Mouse (Mus musculus): Measurements from ENCODE around the gene Cdc45. TPM values are rescaled to one million over a fixed set of nuclear protein-coding genes. Genes with fewer than 3 reads are reported as not detected.

The Cdc45 gene
- 4.6 TPM for polyA plus RNA-seq (2014; fragmentation: Illumina TruSeq; extraction: RNeasy Lipid Tissue Mini Kit (QIAGEN cat#74804))

GRCm38 (mm10) chr16:18811468-18812384, at the start of gene Cdc45, which contains the start of gene Ufd1:
TSS of gene Cdc45 (minus strand) at chr16:18811987.
TSS of gene Ufd1 (plus strand) at chr16:18811779.

GRCm38 (mm10) chr16:18836468-18837208, 24.9 kb upstream of the Cdc45 start, which contains the start of the genes 2510002D24Rik and Gm28539:
TSS of gene 2510002D24Rik (plus strand) at chr16:18836578.
TSS of gene Gm28539 (plus strand) at chr16:18836584.

GRCm38 (mm10) chr16:18776556-18777100, 35.2 kb downstream of the Cdc45 start, which contains the start of gene Cldn5:
TSS of gene Cldn5 (plus strand) at chr16:18776847.

Other genes starting within 250 kb of the Cdc45 start
- 0.46 TPM for gene Tbx1, start 221.3 kb downstream of the Cdc45 start, polyA plus RNA-seq (2014; fragmentation: Illumina TruSeq; extraction: RNeasy Lipid Tissue Mini Kit (QIAGEN cat#74804))
- gene Gp1bb, start 189.6 kb downstream of the Cdc45 start, polyA plus RNA-seq (2014; fragmentation: Illumina TruSeq; extraction: RNeasy Lipid Tissue Mini Kit (QIAGEN cat#74804)): not detected
- 0.83 TPM for gene Gm49601, start 185.6 kb downstream of the Cdc45 start, polyA plus RNA-seq (2014; fragmentation: Illumina TruSeq; extraction: RNeasy Lipid Tissue Mini Kit (QIAGEN cat#74804))
- gene Sept5, start 182.0 kb downstream of the Cdc45 start, polyA plus RNA-seq (2014; fragmentation: Illumina TruSeq; extraction: RNeasy Lipid Tissue Mini Kit (QIAGEN cat#74804)): not detected
- not detected for gene Cldn5, start 35.1 kb downstream of the Cdc45 start, polyA plus RNA-seq (2014; fragmentation: Illumina TruSeq; extraction: RNeasy Lipid Tissue Mini Kit (QIAGEN cat#74804))
- gene Ufd1, start 208 bp downstream of the Cdc45 start, polyA plus RNA-seq (2014; fragmentation: Illumina TruSeq; extraction: RNeasy Lipid Tissue Mini Kit (QIAGEN cat#74804)): 67.2 TPM
- gene 2510002D24Rik, start 24.6 kb upstream of the Cdc45 start, polyA plus RNA-seq (2014; fragmentation: Illumina TruSeq; extraction: RNeasy Lipid Tissue Mini Kit (QIAGEN cat#74804)): 2.1 TPM
- not detected for gene Gm28539, start 24.6 kb upstream of the Cdc45 start, polyA plus RNA-seq (2014; fragmentation: Illumina TruSeq; extraction: RNeasy Lipid Tissue Mini Kit (QIAGEN cat#74804))
- gene Mrpl40, start 64.9 kb upstream of the Cdc45 start, polyA plus RNA-seq (2014; fragmentation: Illumina TruSeq; extraction: RNeasy Lipid Tissue Mini Kit (QIAGEN cat#74804)): 58.9 TPM
- gene Hira, start 65.0 kb upstream of the Cdc45 start, polyA plus RNA-seq (2014; fragmentation: Illumina TruSeq; extraction: RNeasy Lipid Tissue Mini Kit (QIAGEN cat#74804)): 25.1 TPM

Measured in ovary, adult 10 weeks (tissue).